ENCODE assay signal across 18 mouse cellular contexts in the genomic region with DNA sequence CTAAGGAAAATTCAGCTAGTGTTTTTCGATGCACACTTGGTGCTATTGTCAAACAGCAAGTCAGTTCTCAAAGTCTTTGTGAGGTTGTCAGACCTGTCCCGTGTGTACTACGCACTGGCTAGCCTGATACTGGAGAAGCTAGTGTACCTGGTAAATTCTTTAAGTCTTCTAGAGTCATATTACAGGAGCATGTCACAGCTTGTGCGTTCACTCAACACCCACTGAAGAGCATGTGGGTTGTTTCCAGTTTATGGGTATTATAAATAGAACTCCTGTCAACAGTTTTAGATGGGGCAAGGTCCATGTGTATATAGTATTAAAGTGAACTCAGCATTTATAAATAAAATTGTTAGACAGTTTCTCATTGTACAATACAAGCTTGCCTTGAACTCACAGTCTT. TPM values are rescaled to one million over a fixed set of nuclear protein-coding genes. Genes with fewer than 3 reads are reported as not detected.
DNase-seq lines count a peak whose midpoint lies in the region; ATAC-seq lines count a peak whose summit lies in the region.
"Had no signal": no experiment of that assay in that cellular context is flagged by ENCODE, and none has a peak within 500 bp of the region (broad histone marks: within the 10 kb centered on the region; RNA-seq: fewer than 3 reads in every experiment).

No protein-coding gene starts in this region.

- no peak overlapping the region for H3K9ac ChIP-seq in limb, embryonic 11.5 days (ENCODE audit: low read length)
- H3K9ac ChIP-seq in heart, embryonic 12.5 days, result no peak overlapping the region
- H3K9ac ChIP-seq in intestine, embryonic 16.5 days (ENCODE audit: low read depth, low read length), result no peak overlapping the region
- H3K9ac ChIP-seq in forebrain, embryonic 16.5 days (replicated peaks; ENCODE audit: low read depth, low read length), result no peak overlapping the region
- H3K9ac ChIP-seq: hindbrain, embryonic 13.5 days; liver, embryonic 14.5 days had no signal

- peak; percentile 21; the same call in 1 of the 2 replicates for ATAC-seq in limb, embryonic 11.5 days (ENCODE audit: insufficient number of reproducible peaks, low FRiP score, low TSS enrichment, low read depth)
- 0 out of 2 replicates have a peak, but pooled peaks have one; percentile 59 for ATAC-seq in heart, embryonic 12.5 days (ENCODE audit: insufficient number of reproducible peaks, low FRiP score)
- ATAC-seq in intestine, embryonic 16.5 days, result peak; percentile 26; the same call in 1 of the 2 replicates
- no peak for ATAC-seq in forebrain, embryonic 16.5 days

- no peaks in the 10 kb centered on the region for H3K27me3 ChIP-seq in limb, embryonic 11.5 days (ENCODE audit: control insufficient read depth, insufficient read depth, low read length)
- H3K27me3 ChIP-seq in limb, embryonic 10.5 days (ENCODE audit: low read depth, poor library complexity, severe bottlenecking), result no peaks in the 10 kb centered on the region
- H3K27me3 ChIP-seq in heart, embryonic 12.5 days (replicated peaks), result no peaks in the 10 kb centered on the region
- no peaks in the 10 kb centered on the region for H3K27me3 ChIP-seq in intestine, embryonic 16.5 days (replicated peaks; ENCODE audit: control insufficient read depth, insufficient read depth, low read length)
- H3K27me3 ChIP-seq in forebrain, embryonic 16.5 days (replicated peaks; ENCODE audit: control insufficient read depth, insufficient read depth, low read length), result no peaks in the 10 kb centered on the region
- H3K27me3 ChIP-seq: hindbrain, embryonic 13.5 days had no signal

- H3K4me3 ChIP-seq in limb, embryonic 11.5 days (ENCODE audit: low read depth, low read length), result no peak overlapping the region
- no peak overlapping the region for H3K4me3 ChIP-seq in limb, embryonic 10.5 days
- no peak overlapping the region for H3K4me3 ChIP-seq in heart, embryonic 12.5 days
- no peak overlapping the region for H3K4me3 ChIP-seq in intestine, embryonic 16.5 days (ENCODE audit: low read length)
- H3K4me3 ChIP-seq in forebrain, embryonic 16.5 days (replicated peaks; ENCODE audit: low read length), result no peak overlapping the region
- H3K4me3 ChIP-seq: hindbrain, embryonic 13.5 days; midbrain, embryonic 10.5 days had no signal

- no peaks in the 10 kb centered on the region for H3K4me1 ChIP-seq in limb, embryonic 11.5 days (ENCODE audit: control insufficient read depth, insufficient read depth, low read length)
- no peaks in the 10 kb centered on the region for H3K4me1 ChIP-seq in limb, embryonic 10.5 days
- H3K4me1 ChIP-seq in heart, embryonic 12.5 days (replicated peaks), result peaks cover 16% of the 10 kb centered on the region
- no peaks in the 10 kb centered on the region for H3K4me1 ChIP-seq in intestine, embryonic 16.5 days (ENCODE audit: control insufficient read depth, insufficient read depth, low read length)
- no peaks in the 10 kb centered on the region for H3K4me1 ChIP-seq in forebrain, embryonic 16.5 days (replicated peaks; ENCODE audit: control insufficient read depth, insufficient read depth, low read length)
- H3K4me1 ChIP-seq: hindbrain, embryonic 13.5 days; midbrain, embryonic 10.5 days had no signal

- H3K27ac ChIP-seq in limb, embryonic 11.5 days (replicated peaks; ENCODE audit: low read depth, low read length), result no peak overlapping the region
- H3K27ac ChIP-seq in limb, embryonic 10.5 days, result no peak overlapping the region
- peak overlapping the region; percentile 45; the same call in 1 of the 2 replicates for H3K27ac ChIP-seq in heart, embryonic 12.5 days (ENCODE audit: poor library complexity, severe bottlenecking)
- no peak overlapping the region for H3K27ac ChIP-seq in intestine, embryonic 16.5 days (ENCODE audit: low read length)
- no peak overlapping the region for H3K27ac ChIP-seq in forebrain, embryonic 16.5 days (ENCODE audit: low read length)
- H3K27ac ChIP-seq: hindbrain, embryonic 13.5 days; liver, embryonic 14.5 days; midbrain, embryonic 10.5 days had no signal

- no peak overlapping the region for H3K4me2 ChIP-seq in limb, embryonic 11.5 days (ENCODE audit: low read depth, severe bottlenecking)
- no peak overlapping the region for H3K4me2 ChIP-seq in heart, embryonic 12.5 days
- H3K4me2 ChIP-seq in intestine, embryonic 16.5 days (ENCODE audit: low read depth, low read length), result no peak overlapping the region
- no peak overlapping the region for H3K4me2 ChIP-seq in forebrain, embryonic 16.5 days (ENCODE audit: low read length)
- H3K4me2 ChIP-seq: hindbrain, embryonic 13.5 days had no signal

- H3K36me3 ChIP-seq in limb, embryonic 11.5 days (ENCODE audit: control insufficient read depth, insufficient read depth, low read length), result no peaks in the 10 kb centered on the region
- no peaks in the 10 kb centered on the region for H3K36me3 ChIP-seq in limb, embryonic 10.5 days
- H3K36me3 ChIP-seq in heart, embryonic 12.5 days, result no peaks in the 10 kb centered on the region
- H3K36me3 ChIP-seq in intestine, embryonic 16.5 days (ENCODE audit: control insufficient read depth, insufficient read depth, low read length), result no peaks in the 10 kb centered on the region
- no peaks in the 10 kb centered on the region for H3K36me3 ChIP-seq in forebrain, embryonic 16.5 days (ENCODE audit: control insufficient read depth, insufficient read depth)
- H3K36me3 ChIP-seq: G1E; hindbrain, embryonic 13.5 days; midbrain, embryonic 10.5 days had no signal

- no peaks in the 10 kb centered on the region for H3K9me3 ChIP-seq in limb, embryonic 11.5 days (ENCODE audit: control insufficient read depth, low read length)
- no peaks in the 10 kb centered on the region for H3K9me3 ChIP-seq in limb, embryonic 10.5 days (replicated peaks)
- no peaks in the 10 kb centered on the region for H3K9me3 ChIP-seq in heart, embryonic 12.5 days (replicated peaks)
- no peaks in the 10 kb centered on the region for H3K9me3 ChIP-seq in intestine, embryonic 16.5 days (ENCODE audit: control insufficient read depth, low read length)
- H3K9me3 ChIP-seq in forebrain, embryonic 16.5 days (ENCODE audit: control insufficient read depth, low read length), result no peaks in the 10 kb centered on the region
- H3K9me3 ChIP-seq: hindbrain, embryonic 13.5 days; midbrain, embryonic 10.5 days had no signal

- no peak for DNase-seq in limb, embryonic 11.5 days (ENCODE audit: low spot score)
- DNase-seq in limb, embryonic 10.5 days (ENCODE audit: low spot score), result no peak
- DNase-seq in thymus, postnatal 14 days, result no peak
- no peak for DNase-seq in right cerebral cortex, postnatal 36 days (ENCODE audit: low spot score in 2 of 2)
- DNase-seq: adrenal gland, postnatal 14 days; cerebellum, adult 9-10 months; kidney, adult 8-10 months; kidney, postnatal 4 days; layer of hippocampus, postnatal 36 days; lung, postnatal 10 days; thymus, postnatal 4 days had no signal

- 70% methylated on average over 4 of the region's 4 CpGs for WGBS in limb, embryonic 11.5 days
- 78% methylated on average over 4 of the region's 4 CpGs for WGBS in limb, embryonic 10.5 days
- WGBS in heart, embryonic 12.5 days, result 50% methylated on average over 4 of the region's 4 CpGs
- WGBS in intestine, embryonic 16.5 days, result 76% methylated on average over 4 of the region's 4 CpGs
- 93% methylated on average over 4 of the region's 4 CpGs for WGBS in forebrain, embryonic 16.5 days

RNA-seq across cellular contexts. Expression of a gene that starts 50.9 kb away (rescaled TPM):
- 20.0 and 23.5 TPM in 2 replicates for polyA plus RNA-seq in limb, embryonic 11.5 days (2014; fragmentation: Nextera tagmentation; extraction: Ambion mirVana)
- polyA plus RNA-seq in limb, embryonic 10.5 days (2016; fragmentation: Nextera tagmentation; extraction: Ambion mirVana), result 14.9 and 15.9 TPM in 2 replicates
- 20.2 and 21.8 TPM in 2 replicates for polyA plus RNA-seq in heart, embryonic 12.5 days (2016; fragmentation: Nextera tagmentation; extraction: Ambion mirVana)
- 26.8 and 29.5 TPM in 2 replicates for polyA plus RNA-seq in intestine, embryonic 16.5 days (2015; fragmentation: Nextera tagmentation; extraction: Ambion mirVana)
- polyA plus RNA-seq in forebrain, embryonic 16.5 days (2015; fragmentation: Nextera tagmentation; extraction: Ambion mirVana), result 7.2 and 7.4 TPM in 2 replicates
